Mouse (Mus musculus) lung, adult 18-20 months (tissue): ENCODE measurements around the gene Nrxn3.

Experiments used
- DNase-seq, 2 experiments: peaks; one replicate each; pipeline ENCODE4 v3.0.0; 2022; ENCODE audit warnings: mixed read lengths in 2 of 2

The Nrxn3 gene

DNA sequence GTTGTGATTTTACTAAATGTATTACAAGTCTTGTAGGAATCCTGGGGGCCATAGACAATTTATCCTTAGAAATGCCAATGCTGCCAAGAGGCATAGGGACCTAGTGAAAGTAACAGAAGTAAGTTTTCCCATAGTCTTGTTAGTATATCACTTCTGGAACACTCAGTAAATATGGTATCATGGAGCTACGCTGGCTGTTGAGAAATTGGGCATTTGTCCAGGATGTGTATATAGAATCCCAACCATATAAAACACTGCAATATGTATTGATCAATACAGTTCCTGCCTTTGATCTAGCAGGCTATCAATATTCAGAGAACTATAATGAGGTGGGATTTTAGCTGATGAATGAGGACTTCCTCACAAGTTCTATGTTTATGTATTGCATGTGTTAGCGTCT is 1107.3 kb downstream of the Nrxn3 start:
- DNase-seq = no peak

DNA sequence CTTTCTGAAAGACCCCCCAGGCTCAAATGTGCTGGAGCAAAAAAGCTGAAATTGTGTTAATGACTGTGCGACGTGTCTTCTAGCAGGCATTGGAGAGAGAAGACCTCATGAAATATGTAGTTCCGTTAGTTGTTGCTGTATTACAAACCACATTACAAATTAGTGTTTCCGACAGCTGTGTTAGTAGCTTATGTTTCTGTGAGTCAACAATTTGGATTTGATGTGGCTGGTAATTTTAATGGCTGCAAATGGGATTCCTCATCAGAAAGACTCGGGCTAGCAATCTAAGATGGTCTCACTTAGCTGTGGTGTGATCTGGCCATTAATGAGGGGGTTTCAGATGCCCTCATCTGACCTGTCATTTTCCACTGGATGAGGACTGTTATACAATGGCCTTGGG is 1107.7 kb downstream of the Nrxn3 start:
- DNase-seq = no peak

DNA sequence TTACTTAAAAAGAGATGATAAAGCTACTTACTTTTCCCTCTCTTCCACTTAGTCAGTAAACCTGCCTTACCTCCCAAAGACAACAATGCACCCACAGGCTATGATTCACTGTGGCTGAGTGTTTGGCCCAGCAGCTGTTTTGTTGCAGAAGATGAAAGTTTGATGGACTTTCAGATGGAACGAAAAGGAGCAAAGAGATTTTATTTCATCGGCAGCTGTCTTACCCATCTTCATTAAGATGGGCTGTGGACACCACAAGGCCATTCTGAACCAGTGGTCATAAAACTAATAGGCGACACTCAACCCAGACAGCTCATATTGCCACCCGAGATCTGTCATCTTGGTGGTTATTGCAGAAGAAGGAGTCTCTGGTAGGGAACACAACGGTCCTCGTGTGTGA is 1108.6 kb downstream of the Nrxn3 start:
- no peak for DNase-seq

DNA sequence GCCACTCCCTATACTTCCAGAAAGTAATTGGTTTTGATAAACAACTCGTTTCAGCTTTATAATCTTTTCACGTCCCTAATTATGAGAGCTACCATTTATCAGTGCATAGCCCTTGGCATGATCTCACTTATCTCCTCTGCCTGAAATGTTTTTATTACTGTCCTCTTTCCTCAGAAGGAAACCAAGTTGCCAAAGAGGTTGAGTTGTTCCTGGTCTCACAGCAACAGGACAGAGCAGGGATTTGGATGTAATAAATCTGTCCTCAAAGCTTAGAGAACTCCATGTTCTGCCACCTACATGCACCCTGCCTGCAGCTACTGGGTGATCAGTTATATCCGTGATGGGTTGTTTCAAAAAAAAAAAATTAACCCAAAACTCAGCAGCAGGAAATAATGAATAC is 1113.6 kb downstream of the Nrxn3 start:
- DNase-seq = no peak

DNA sequence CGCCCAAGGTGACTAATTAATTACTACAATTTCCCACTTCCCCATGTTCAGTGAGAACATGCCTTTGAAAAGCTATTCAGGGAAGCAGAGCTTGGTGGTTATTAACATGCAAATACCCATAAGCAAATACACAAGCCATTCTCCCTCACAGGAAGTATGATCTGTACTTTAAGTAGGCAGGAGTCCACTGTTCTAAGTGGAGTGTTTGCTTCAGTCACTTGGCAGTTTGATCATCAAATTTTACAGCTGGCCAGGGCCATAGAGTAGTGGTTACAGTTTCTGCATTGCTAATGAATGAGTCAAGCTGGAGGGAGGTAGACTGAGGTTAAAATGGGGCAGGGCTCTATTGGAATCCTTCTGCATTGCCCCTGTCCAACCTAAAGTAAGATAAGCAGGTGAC is 1120.2 kb downstream of the Nrxn3 start:
- DNase-seq = no peak

DNA sequence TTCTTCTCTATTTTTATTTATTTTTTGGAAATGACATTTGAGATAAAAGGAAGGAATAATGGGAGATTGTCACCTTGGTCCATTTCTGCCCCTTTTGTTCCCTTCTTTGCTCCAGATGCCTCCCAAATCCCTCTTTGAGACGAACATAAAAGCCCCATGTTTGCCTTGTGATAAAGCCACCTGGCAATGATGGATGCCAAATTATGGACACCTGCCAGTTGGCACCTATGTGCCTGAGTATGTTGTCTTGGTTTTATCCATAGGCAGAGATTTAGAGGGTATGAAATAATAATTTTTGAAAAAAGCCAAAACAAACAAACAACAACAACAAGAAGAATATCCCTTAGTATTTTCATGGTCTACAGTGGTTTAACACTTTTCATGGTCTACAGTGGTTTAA is 1125.4 kb downstream of the Nrxn3 start:
- DNase-seq = no peak

DNA sequence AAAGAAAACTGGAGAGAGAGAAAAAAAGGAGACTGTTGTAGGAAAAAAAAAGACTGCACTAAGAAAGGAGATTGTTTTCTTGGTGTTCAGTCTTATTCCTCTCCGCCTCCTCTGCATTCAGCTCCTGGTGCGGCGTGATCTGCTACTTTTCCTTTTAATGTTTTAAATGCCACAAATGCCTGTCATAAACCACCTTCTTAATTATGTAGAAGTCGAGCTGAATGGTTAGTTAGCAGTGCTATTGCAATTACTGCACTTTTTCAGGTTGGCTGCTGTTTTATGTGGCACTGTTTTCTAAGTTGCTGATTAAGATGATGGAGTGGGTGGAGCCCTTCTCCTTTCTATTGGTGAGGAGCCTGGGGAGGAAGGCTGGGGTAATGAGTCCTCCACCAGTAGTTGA is 1131.7 kb downstream of the Nrxn3 start:
- no peak for DNase-seq

DNA sequence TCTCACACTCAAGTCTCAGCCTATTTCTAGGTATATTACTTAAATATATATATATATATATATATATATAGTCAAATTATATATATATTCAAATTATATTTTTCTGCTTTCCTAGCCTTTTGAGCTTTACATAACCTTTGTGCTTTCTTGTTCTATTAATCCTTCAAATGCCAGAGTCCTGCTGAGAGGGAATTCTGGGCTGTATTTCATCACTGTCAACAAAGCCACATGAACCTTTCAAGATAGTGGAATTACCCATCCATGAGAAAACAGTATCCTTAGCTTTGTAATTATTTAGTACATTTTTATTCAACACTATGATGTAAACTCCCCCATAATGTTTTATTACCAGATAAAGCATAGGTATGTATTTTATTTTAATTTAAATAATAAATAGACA is 1144.4 kb downstream of the Nrxn3 start:
- no peak for DNase-seq

DNA sequence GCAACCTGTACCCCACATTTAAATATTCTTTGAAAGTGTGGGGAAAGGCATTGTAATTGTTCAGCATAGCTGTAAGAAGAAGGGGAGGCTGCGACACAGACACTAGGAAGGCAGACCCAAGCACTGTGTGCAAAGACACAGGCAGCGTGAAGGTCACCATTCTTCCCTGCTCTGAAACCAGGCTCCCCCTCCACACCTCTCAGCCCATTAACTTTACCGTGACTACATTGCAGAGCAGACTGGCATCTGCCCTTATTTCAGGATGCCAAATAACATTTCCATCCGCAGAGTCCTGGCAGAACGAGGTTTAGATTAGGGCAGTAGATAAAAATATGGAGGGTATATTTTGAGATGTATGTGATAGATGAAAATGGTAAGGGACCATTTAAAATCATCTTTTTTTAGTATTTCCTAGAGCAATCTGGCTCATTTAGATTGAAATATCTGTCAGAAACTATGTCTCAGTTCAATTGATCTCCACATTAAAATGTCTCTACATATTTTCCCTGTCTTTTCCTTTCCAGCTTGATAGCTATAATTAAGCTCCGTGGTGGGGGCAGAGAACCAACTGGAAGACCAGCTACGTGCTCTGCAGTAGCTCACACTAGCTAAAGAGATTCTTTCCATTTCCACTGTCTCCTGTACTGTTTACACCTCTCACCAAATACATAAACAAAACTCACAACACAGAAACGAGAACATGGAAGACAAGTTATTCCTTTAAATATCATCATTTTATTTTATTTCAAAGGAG is 1160.1 kb downstream of the Nrxn3 start:
- no peak for DNase-seq

DNA sequence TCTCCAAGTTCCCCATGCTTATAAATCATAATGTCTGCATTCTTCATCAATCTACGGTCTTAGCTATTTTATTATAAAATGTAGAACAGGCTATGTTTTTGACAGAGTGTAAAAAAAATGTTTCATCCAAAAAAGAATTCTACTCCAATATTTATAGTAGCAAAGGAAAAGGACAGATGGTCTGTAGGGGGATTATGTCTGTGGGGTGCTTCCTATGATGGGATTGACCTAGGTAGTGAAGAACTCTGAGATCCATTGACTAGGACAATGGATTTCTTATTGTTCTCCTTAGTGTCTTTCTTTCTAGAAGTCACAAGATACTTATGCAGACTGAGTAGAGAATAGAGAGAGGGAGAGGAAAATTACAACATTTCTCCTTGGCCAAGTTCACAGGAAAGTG is 1161.9 kb downstream of the Nrxn3 start:
- no peak for DNase-seq

DNA sequence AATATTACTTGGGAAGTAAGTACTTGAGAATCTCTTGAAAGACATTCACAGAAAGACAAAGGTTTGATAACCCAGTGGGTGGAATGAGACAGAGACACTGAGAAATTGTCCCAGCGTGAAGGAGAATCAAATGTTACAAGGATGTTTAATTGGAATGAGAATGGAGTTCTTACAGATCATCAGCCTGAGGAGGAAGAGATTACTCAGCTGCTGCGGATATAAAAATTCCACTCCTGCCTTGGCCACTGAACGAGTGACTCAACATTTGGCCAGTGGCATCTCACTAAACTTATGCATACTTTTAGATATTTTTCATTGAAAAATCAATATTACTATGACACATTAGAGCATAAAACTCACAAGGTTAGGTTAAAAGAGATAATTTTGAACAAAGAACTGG is 1166.0 kb downstream of the Nrxn3 start:
- DNase-seq = no peak

DNA sequence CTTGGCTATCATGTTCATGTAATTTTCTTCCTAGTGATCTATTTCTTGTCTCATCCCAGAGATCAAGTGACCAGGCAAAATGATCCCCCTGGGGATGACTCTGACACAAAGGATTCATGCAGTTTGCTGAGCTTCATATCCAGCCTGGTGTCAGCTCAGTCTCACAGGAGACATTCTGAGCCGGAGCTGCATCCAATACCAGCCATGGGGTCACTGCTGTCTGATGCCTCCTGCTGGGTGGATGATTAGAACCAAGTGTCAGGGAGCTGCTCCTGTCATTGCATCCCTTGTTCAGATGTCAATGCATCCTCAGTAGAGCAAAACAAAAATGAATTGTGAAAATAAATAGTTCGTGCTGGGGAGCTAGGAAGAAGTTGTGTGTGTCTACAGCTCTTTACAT is 1174.2 kb downstream of the Nrxn3 start:
- DNase-seq = no peak

DNA sequence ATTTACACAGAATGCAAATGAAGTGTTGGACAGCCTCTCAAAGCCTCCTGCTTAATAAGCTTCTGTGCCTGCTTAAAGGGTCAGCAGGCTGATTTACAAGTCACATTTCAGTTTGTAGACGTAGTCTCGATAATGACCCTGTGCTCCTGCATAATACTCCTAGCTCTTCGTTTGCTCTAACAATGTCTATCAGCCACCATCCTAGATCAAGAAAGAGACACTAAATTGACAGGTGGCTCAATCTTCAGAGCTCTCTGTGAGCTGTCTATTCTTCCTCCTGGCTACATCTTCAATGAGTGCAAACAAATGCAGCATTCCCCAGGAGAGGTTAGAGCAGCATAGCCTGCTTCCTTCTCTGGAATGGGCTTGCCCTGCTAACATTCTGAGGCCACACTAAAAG is 1186.9 kb downstream of the Nrxn3 start:
- no peak for DNase-seq

DNA sequence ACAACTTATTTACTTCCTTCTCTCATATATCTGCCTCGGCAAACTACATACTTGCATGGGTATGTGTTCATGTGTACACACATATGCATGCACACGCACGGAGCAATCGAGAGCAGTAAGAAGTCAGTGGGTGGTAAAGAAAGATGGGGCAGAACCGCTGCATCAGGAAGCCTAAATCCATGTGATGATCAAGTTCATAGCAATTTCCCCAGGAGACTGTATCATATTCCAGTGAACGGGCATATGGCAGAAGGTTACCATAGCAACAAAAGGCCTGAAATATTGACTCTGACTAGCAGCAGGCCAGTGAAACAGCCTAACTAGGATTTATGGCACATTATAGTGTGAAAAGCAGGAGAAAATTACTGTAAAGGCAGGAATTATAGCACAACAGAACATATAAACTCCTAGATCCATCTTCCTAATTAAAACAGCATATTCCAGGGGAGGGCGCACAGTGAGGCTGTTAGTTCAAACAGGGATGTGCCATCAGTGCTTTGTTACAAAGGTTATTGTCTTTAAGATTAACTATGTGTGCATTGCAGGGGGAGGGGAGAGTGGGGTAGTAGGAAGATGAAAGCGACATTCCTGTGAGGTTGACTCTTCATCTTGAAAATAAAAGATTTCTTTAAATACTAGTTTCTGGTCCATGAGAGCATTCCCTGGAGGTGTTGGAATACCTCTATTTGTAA is 1195.6 kb downstream of the Nrxn3 start:
- DNase-seq = no peak

DNA sequence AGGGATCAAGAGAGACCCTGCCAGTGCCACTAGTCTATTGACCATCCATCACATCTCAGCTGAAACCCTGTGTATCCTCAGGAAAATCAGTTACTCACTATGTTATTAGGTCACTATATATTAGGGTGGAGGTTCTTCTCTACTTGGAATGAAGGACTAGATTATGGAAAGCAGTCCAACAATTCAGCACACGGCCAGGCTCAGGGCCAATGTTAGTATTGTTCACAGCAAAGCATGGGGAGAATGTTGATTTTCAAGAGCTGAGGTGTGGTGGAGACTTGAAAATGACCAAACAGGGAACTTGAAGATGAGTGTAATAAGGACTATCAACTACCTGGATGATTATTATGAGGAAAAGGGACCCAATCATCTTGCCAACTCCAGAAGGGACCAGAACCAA is 1209.7 kb downstream of the Nrxn3 start:
- DNase-seq = no peak

DNA sequence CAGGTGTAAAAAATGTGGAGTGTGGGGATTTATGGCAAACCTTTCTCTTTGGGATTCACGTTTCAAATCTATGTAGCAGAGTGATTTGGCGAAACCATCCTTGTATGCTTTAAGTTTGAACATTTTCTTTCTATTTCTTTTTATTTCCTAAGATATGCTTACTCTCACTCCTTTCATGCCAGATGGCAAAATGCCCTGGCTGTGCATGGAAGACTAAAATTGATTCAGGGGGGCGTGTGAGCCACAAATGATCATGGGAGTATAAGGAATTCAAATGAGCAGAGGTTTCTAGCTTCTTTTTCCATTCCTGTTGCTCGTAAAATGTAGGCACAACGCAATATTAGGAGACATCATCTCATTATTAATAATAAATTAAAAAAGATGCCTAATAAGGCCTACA is 1211.0 kb downstream of the Nrxn3 start:
- DNase-seq = no peak

DNA sequence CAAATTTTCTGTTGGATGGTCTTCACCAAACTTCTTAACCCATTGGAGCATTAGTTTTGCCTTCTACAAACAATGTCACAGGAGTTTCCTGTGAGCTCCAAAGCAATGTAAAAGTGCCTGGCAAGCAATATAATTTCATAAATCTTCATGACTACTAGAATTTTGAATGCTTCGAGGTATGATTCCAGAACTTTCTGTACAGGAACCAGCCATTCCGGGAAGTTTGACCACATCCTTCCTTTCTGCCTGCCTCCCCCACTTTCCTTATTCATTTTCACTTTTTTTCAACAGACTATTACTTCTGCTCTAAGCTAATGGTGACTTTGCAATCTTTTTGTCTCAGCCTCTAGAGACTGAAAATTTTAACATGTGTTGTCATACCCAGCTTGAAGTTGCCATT is 1218.1 kb downstream of the Nrxn3 start:
- no peak for DNase-seq

DNA sequence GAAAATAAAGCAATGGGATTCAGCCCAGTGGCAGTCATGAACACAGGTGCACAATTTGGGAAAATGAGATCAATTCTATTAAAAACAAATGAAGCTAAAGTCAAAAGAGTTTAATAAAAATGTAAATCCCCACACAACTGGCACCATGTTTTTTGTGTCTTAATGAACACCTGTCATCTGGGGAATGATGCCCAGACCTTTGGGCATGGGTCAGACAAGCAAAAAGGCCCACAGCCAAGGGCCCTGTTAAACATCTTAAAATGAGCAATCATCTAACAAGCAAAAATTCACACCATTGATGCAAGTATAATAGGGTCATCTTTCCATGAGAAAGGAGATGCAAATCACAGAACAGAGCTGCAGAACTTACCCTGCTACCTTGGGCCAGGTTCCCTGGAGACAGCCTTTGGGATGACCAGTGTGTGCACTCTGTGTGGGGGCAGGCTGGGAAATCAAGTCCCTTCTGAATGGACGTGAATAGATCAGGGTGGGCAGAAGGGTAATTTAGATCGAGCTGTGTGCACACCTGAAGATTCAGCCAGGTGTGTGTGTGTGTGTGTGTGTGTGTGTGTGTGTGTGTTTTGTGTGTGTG is 1223.3 kb downstream of the Nrxn3 start:
- no peak for DNase-seq

DNA sequence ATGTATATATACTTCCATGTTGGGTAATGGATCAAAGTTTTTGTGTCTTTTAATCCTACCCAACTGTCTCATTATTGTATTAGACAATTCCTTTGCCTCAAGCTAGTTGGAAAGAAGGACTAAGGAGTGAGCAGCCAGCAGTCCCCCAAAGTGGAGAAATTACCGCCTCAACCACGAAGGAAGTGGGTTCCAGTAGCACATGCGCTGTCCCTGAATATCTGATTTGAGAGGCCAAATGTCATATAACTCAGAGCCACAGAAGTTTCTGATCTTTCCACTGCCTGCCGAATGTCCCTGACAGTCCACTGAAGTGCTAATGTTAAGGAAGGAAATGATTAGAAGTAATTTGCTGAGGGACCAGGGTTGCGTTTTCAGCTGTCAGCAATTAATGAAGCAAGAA is 1223.8 kb downstream of the Nrxn3 start:
- DNase-seq = no peak

DNA sequence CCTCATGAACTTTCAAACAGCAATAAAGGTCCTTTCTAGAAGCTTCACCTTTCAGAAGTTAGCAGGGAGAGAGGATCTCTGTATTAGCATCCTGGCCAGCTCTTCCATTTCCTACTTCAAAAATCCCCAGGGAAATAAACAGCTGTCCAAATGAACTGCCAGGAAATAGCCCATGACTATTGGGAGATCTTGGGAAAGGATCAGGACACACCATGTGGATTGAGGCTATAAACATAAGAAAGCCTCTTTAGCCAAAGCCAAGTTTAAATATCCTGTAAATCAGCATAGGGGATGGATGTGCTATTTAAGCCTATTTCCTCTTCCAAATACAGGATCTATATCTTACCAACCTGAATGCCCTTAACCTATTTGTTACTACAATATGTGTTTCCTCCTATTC is 1230.6 kb downstream of the Nrxn3 start:
- DNase-seq = no peak

DNA sequence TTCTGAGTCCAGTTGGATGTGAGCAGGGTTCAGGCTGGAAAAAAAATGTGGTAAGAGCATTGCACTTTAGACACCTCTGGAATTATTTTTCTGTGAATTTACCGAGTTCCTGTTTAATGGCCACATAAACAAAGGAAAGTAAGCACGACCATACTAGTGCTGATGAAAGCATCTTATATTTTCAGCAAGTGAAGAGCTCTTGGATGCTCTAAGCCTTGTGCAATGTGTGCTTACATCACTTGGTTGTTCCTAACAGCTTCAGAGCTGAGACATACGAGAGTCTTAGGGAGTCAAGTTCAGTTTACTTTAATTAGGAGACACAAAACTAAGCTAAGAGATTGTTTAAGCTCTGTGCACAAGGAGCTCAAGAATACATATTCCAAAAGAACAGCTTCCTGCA is 1231.0 kb downstream of the Nrxn3 start:
- no peak for DNase-seq

DNA sequence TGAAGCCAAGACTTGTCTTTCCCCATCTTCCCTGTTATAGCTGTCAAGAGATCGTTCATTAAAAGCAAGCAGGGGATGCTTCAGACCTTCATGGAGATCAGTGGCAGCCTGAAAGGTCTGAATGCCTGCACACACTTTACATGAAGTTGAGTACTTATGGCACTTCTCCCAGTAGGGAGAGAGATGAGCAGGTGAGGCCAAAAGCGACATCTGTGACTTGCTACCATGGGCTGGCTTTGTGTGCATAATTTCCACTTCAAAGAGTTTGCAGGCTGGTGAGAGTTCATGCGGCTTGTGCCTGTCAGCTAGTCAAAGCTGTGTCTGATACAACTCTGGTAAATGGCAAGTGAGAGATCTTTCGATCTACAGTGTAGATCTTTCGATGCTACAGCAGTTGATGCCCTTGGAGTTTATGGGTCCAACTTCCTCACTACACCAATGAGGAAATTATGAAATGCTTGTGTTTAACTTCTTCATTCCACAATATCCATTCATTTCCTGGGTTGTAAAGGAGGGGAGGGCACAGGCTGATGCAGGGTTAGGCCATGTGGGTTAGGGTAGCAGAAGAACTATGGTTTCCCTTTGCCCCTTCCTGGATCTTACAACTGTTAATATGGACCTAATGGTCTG is 1231.9 kb downstream of the Nrxn3 start:
- DNase-seq = no peak

DNA sequence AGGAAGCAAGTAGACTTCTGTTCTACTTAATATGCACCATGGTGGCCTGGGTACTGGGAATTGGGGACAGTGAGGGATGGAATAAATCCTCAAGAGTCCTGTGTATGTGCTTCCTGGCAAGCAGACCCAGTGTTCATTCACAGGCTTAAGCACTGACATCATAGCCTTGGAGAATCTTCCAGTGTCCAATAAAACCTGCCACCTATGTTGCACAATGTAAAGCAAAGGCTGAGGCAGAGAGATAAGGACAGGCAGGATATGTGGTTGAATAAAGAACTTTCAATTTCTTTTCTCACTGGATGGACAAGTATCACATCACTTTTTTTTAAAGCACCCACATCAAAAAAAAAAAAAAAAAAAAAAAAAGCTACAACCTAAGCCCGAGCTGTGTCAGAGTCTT is 1240.4 kb downstream of the Nrxn3 start:
- no peak for DNase-seq

DNA sequence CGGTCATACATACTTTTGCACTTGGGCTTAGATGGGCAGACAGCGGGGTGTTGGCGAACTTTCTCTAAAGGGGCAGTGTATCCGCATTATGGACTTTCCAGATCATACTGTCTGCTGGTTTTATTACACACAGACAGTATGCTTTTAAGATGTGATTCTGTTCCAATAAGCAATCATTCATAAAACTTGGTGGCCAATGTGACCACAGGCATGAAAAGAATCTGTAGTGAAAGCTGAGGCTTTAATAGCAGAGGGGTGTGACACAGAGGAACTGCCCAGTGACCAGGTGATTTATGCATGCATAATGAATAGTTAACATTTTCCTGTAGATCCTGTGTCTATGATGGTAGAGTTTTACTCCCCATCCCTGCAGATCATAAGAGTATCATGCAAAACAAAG is 1254.0 kb downstream of the Nrxn3 start:
- no peak for DNase-seq
